Mouse (Mus musculus) neural tube, embryonic 14.5 days (tissue): ENCODE results near the gene Rps16. TPM values are rescaled to one million over a fixed set of nuclear protein-coding genes. Genes with fewer than 3 reads are reported as not detected.
A peak's percentile ranks its signal among the peaks of the same experiment; 100 is the strongest.

Experiments used
- ATAC-seq: fragments of 200-750 bp; cut with Nextera tagmentation; 2 replicates; pipeline ENCODE4 v1.8.0; 2017; ENCODE audit warnings: low read depth, mild to moderate bottlenecking, moderate TSS enrichment, moderate library complexity
- H3K27ac ChIP-seq: fragments of 300-500 bp; sonication (generic); 2 replicates; pipeline ENCODE4 v1.5.1; 2014; ENCODE audit warnings: low read depth, mild to moderate bottlenecking, control low read depth, low read length, moderate library complexity, mixed read lengths
- H3K27me3 ChIP-seq: fragments of 300-500 bp; sonication (generic); 2 replicates; pipeline ENCODE4 v1.6.1; 2014; ENCODE audit warnings: low read length; ENCODE audit not compliant: control insufficient read depth, insufficient read depth
- H3K36me3 ChIP-seq: fragments of 300-500 bp; sonication (generic); 2 replicates; pipeline ENCODE4 v1.6.1; 2014; ENCODE audit warnings: low read length, mixed read lengths; ENCODE audit not compliant: control insufficient read depth, insufficient read depth
- H3K4me1 ChIP-seq: fragments of 300-500 bp; sonication (generic); 2 replicates; pipeline ENCODE4 v1.6.1; 2014; ENCODE audit warnings: low read length; ENCODE audit not compliant: control insufficient read depth, insufficient read depth
- H3K4me2 ChIP-seq: fragments of 300-500 bp; sonication (generic); 2 replicates; pipeline ENCODE4 v1.6.1; 2014; ENCODE audit warnings: mild to moderate bottlenecking, low read depth, low read length, control low read depth
- H3K4me3 ChIP-seq: fragments of 300-500 bp; sonication (generic); 2 replicates; pipeline ENCODE4 v1.5.1; 2014; ENCODE audit warnings: low read depth, low read length, control low read depth, mixed read lengths
- H3K9ac ChIP-seq: fragments of 300-500 bp; sonication (generic); replicated peaks from 2 replicates; pipeline ENCODE4 v1.6.1; 2014; ENCODE audit warnings: low read depth, mild to moderate bottlenecking, control low read depth, low read length, mixed read lengths
- H3K9me3 ChIP-seq: fragments of 300-500 bp; sonication (generic); 2 replicates; pipeline ENCODE4 v1.6.1; 2016; ENCODE audit warnings: low read length; ENCODE audit not compliant: control insufficient read depth
- WGBS: fragments of 180-500 bp; shearing (Covaris S2); extraction: QIAGEN DNeasy Blood & Tissue Kit; methylation state at CpG from one replicate; pipeline ENCODE4 v1.1.7; 2014; 5-methylcytosine and 5-hydroxymethylcytosine counted together
- polyA plus RNA-seq: library from polyadenylated mRNA; unstranded; fragments of >200 nt; fragmentation: Nextera tagmentation; extraction: Ambion mirVana; gene quantifications from 2 replicates; pipeline ENCODE4 v1.2.1, GENCODE M21; 2014

Rps16 gene
- polyA plus RNA-seq, result 498 and 551 TPM in 2 replicates

DNA sequence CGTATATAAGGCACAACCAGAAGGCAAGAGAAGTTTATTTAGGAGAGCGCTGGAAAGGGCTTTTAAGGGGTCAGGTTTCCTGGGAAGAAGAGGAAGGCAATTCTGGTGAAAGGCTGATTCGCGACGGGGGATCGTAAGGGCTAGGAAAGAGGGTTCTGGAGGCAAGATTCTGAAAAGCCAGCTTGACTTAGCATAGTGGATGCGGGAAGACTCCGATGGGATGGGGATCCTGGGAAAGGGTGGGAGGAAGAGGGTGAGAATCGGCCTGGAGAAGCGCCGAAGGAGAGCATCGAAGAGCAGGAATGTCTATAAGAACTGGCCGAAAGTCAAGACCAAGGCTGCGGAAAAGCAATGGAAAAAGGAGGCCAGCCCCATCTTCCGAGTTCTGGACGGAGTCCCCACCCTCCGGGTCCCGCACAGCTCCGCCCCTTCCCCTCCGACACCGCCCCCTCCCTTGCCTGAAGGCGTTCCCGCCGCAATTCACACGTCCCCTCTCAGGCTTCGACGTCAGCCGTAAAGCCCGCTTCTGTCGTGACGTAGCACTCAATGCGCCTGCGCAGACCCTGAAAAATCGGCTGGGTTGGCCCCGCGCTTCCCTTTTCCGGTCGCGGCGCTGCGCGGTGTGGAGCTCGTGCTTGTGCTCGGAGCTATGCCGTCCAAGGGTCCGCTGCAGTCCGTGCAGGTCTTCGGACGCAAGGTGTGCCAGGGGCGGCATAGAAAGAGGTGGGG is at the start of gene Rps16:
Gene Rps16, plus strand, starts transcription at position 498 of the 729 bp plus-strand sequence.
- under 1% methylated on average over 49 of the region's 50 CpGs for WGBS
- Histone ChIP-seq H3K36me3 (peaks cover 16% of the 10 kb centered on the region), H3K4me2 (peak within 1 kb of the TSS; percentile 71), H3K4me3 (peak within 1 kb of the TSS; percentile 67), H3K27ac (peak within 1 kb of the TSS; percentile 76), H3K27me3 (no peaks in the 10 kb centered on the region), H3K4me1 (peaks cover 15% of the 10 kb centered on the region), H3K9me3 (no peaks in the 10 kb centered on the region), H3K9ac (peak within 1 kb of the TSS; percentile 94)
- ATAC-seq, result peak; percentile 94

- no peaks in the 10 kb centered on the region for H3K27me3 ChIP-seq
- peak within 1 kb of the TSS; percentile 68 for H3K9ac ChIP-seq
- under 1% methylated on average over 30 of the region's 30 CpGs for WGBS
- ATAC-seq, result peak; percentile 74
- H3K9me3 ChIP-seq, result no peaks in the 10 kb centered on the region
- H3K27ac ChIP-seq, result peak within 1 kb of the TSS; percentile 56; the same call in 1 of the 2 replicates
- peak within 1 kb of the TSS; percentile 33 for H3K4me3 ChIP-seq
- peaks cover 20% of the 10 kb centered on the region for H3K36me3 ChIP-seq
- H3K4me2 ChIP-seq, result peak within 1 kb of the TSS; percentile 64
- H3K4me1 ChIP-seq, result 0 out of 2 replicates have a peak, but pooled peaks cover 3% of the 10 kb centered on the region
These were observed 48.6 kb upstream of the Rps16 start, which contains the start of gene Dll3 for GRCm38 (mm10) chr7:28301616-28302433. TSS of gene Dll3 (minus strand) at chr7:28302238.

DNA sequence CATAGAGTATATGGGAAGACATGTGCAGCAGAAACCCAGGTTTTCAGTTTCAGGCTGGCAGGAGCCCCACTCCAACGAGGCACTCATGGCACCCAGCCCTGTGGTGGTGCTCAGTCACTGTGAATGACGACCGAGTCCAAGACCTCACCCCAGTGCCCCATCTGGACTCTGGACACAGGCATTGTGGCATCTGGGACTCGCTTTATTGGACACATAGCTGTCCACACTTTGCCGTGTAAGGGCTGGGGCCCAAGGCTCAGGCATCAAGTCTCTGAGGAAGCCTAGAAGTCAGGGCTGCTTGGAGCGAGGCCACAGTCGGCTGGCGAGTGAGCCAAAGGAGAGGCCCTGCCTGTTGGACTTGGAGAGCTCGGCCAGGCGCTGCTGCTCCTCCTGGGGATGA is 44.8 kb upstream of the Rps16 start:
- no peak for ATAC-seq
- peaks cover 44% of the 10 kb centered on the region for H3K36me3 ChIP-seq
- H3K27me3 ChIP-seq, result no peaks in the 10 kb centered on the region
- H3K9me3 ChIP-seq, result no peaks in the 10 kb centered on the region
- no peak overlapping the region for H3K27ac ChIP-seq
- peaks cover 3% of the 10 kb centered on the region; the same call in 1 of the 2 replicates for H3K4me1 ChIP-seq
- no peak overlapping the region for H3K9ac ChIP-seq
- WGBS, result 86% methylated on average over 10 of the region's 10 CpGs
- no peak overlapping the region for H3K4me2 ChIP-seq
- no peak overlapping the region for H3K4me3 ChIP-seq

DNA sequence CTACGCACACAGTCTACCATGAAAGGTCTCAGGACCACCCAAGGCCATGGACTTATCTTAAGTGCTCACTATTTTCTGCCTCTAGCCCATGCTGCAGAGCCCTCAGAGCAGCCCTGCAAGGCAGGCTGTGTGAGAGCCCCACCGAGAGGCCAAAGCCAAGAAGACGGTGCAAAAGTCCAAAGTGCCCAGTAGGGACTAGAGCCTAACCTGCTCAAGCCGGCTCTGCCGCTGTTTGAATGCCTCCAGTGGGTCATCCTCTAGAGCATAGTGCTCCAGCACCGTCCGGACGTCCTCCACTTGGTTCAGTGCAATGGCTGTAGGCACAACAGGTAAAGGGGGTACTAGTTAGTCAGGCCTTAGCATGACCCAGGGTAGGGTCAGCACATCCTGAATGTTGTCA is 44.2 kb upstream of the Rps16 start:
- Histone ChIP-seq H3K36me3 (peaks cover 44% of the 10 kb centered on the region), H3K9ac (no peak overlapping the region), H3K27ac (no peak overlapping the region), H3K4me3 (no peak overlapping the region), H3K27me3 (no peaks in the 10 kb centered on the region), H3K9me3 (no peaks in the 10 kb centered on the region), H3K4me2 (no peak overlapping the region), H3K4me1 (peaks cover 9% of the 10 kb centered on the region)
- WGBS, result 93% methylated on average over 8 of the region's 8 CpGs
- ATAC-seq, result no peak

- H3K4me1 ChIP-seq, result peaks cover 7% of the 10 kb centered on the region
- no peak overlapping the region for H3K27ac ChIP-seq
- no peaks in the 10 kb centered on the region for H3K27me3 ChIP-seq
- WGBS, result 30% methylated on average over 9 of the region's 9 CpGs
- H3K36me3 ChIP-seq, result peaks cover 48% of the 10 kb centered on the region
- no peak for ATAC-seq
- no peaks in the 10 kb centered on the region for H3K9me3 ChIP-seq
- H3K9ac ChIP-seq, result no peak overlapping the region
- H3K4me2 ChIP-seq, result no peak overlapping the region
- H3K4me3 ChIP-seq, result no peak overlapping the region
These were observed 40.7 kb upstream of the Rps16 start for GRCm38 (mm10) chr7:28309737-28310136.

DNA sequence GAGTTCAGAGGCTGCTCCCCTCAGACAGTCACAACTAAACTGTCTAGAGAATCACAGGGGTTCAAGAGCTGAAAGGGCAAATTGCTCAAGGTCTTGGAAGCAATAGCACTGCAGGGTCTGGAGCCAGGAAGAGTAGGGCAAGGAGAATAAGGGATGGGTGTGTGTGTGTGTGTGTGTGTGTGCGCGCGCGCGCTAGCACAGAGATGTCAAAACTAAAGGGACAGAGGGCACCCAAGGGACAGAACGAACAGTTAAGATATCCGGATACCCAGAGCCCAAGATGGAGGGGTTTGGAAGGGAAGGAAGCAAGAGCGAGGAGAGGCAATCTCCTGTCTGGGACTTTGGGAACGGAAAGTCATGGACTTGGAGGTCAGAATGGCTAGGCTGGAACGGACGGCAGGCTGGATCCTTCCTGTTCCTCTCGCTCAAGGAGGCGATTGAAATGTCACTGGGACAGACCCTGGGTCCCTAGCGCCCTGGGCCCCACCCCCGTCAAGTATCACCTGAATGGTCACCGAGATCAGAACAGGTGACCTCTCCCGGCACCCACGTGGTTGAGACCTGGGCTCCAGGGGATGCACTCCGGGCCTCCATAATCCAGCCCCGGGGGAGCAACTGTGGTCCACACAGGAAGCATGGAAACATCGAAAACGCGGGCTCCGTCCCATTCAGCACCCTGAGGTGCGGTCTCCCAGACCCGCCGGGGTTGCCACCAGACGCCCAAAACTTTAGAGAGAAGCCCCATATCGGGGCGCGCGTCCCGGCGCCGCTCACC is 39.1 kb upstream of the Rps16 start:
- peak overlapping the region; percentile 91 for H3K4me2 ChIP-seq
- H3K9me3 ChIP-seq, result no peaks in the 10 kb centered on the region
- H3K27me3 ChIP-seq, result no peaks in the 10 kb centered on the region
- peaks cover 48% of the 10 kb centered on the region for H3K36me3 ChIP-seq
- peak; percentile 65 for ATAC-seq
- peak overlapping the region; percentile 75 for H3K27ac ChIP-seq
- peaks cover 7% of the 10 kb centered on the region for H3K4me1 ChIP-seq
- peak overlapping the region; percentile 82 for H3K9ac ChIP-seq
- H3K4me3 ChIP-seq, result peak overlapping the region; percentile 91
- WGBS, result 4% methylated on average over 35 of the region's 35 CpGs

DNA sequence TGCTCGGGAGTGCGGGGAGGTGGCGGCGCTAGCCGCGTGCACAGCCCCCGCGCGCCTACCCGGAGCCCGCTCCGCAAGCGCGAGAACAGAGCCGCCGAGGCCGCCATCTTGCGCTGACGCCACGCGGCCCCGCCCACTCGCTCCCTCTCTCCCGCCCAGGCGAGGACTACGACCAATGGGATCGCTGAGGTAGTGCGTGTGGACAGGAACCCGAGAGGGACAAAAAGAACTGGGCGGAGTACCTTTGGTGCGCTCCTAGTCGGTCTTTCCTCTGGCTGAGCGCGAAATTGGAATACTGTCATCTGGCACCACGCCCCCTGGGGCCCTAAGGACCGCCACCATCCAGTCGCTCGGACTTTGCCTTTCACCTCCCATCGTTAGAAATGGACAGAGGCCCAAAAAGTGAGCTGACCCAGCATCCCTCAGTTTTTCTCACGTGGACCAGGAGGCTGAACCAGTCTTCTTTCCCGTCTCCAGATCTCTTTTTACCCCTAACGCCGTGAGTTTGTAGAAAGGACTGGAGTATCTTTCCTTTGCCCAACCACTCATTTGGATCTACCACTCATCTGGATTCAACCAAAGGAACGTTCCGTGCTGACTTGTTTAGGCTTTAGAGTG is 38.4 kb upstream of the Rps16 start, which contains the start of gene Timm50:
Gene Timm50, minus strand, starts transcription at position 147 of the 618 bp plus-strand sequence.
- peaks cover 48% of the 10 kb centered on the region for H3K36me3 ChIP-seq
- peak; percentile 97 for ATAC-seq
- H3K9ac ChIP-seq, result peak within 1 kb of the TSS; percentile 82
- H3K27ac ChIP-seq, result peak within 1 kb of the TSS; percentile 75
- peak within 1 kb of the TSS; percentile 91 for H3K4me2 ChIP-seq
- H3K4me1 ChIP-seq, result peaks cover 7% of the 10 kb centered on the region
- no peaks in the 10 kb centered on the region for H3K27me3 ChIP-seq
- peak within 1 kb of the TSS; percentile 91 for H3K4me3 ChIP-seq
- under 1% methylated on average over 43 of the region's 45 CpGs for WGBS
- H3K9me3 ChIP-seq, result no peaks in the 10 kb centered on the region

DNA sequence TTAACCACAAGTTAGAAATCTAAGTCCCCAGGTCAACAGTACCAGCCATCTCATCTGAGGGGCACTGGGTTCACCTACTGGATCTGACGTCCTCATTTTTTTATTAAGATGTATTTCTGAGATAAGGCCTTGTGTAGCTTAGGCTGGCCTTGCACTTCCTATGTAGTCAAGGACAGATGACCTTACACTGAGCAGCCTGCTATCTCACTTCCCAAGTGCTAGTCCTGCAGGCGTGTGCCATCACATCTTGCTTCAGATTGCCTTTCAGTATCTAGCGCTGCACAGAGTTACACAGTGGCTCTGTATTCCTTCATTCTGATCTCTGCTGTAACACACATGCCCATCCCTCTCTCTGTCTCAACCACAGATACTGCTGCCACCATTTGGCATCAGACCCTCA is 32.4 kb upstream of the Rps16 start:
- H3K27ac ChIP-seq, result no peak overlapping the region
- H3K36me3 ChIP-seq, result peaks cover 83% of the 10 kb centered on the region
- no peak overlapping the region for H3K4me3 ChIP-seq
- 87% methylated on average over 3 of the region's 3 CpGs for WGBS
- H3K4me1 ChIP-seq, result no peaks in the 10 kb centered on the region
- H3K4me2 ChIP-seq, result no peak overlapping the region
- H3K9ac ChIP-seq, result no peak overlapping the region
- no peaks in the 10 kb centered on the region for H3K9me3 ChIP-seq
- ATAC-seq, result no peak
- H3K27me3 ChIP-seq, result no peaks in the 10 kb centered on the region
